Mouse (Mus musculus) C2C12 (cell line): ENCODE measurements around the gene Nlgn1. TPM values are rescaled to one million over a fixed set of nuclear protein-coding genes. Genes with fewer than 3 reads are reported as not detected.
"Not testable (repeated sequence)": the region's sequence is repeated elsewhere in the genome, so short reads cannot be mapped to it uniquely, and the experiment has no call there.

ENCODE experiments used
- H3K27me3 ChIP-seq: one replicate; pipeline ENCODE4 v1.6.1; 2011; ENCODE audit not compliant: control insufficient read depth, insufficient read depth, insufficient read length
- H3K36me3 ChIP-seq: one replicate; pipeline ENCODE4 v1.6.1; 2011; ENCODE audit not compliant: control insufficient read depth, insufficient read depth
- H3K4me3 ChIP-seq: one replicate; pipeline ENCODE4 v1.5.1; 2011; ENCODE audit warnings: mild to moderate bottlenecking, control low read depth; ENCODE audit not compliant: poor library complexity, insufficient read depth, severe bottlenecking
- H3K79me2 ChIP-seq: one replicate; pipeline ENCODE4 v1.6.1; 2011; ENCODE audit not compliant: control insufficient read depth, insufficient read depth
- H3K79me3 ChIP-seq: one replicate; pipeline ENCODE4 v1.6.1; 2011; ENCODE audit warnings: low read depth, control low read depth
- H3ac ChIP-seq: one replicate; pipeline ENCODE3; 2011; ENCODE audit warnings: low read depth; ENCODE audit not compliant: control insufficient read depth, insufficient read length
- CEBPB ChIP-seq: IDR thresholded peaks from one replicate; pipeline ENCODE4 v1.6.1; 2011; ENCODE audit warnings: low read depth, mild to moderate bottlenecking, control low read depth, moderate library complexity
- CTCF ChIP-seq: IDR thresholded peaks from one replicate; pipeline ENCODE4 v1.5.1; 2011; ENCODE audit not compliant: control insufficient read depth, insufficient read depth, insufficient read length
- FOSL1 ChIP-seq: IDR thresholded peaks from one replicate; pipeline ENCODE4 v1.8.0; 2011; ENCODE audit warnings: mild to moderate bottlenecking, low read length; ENCODE audit not compliant: poor library complexity, insufficient read depth, severe bottlenecking
- MAX ChIP-seq: IDR thresholded peaks from one replicate; pipeline ENCODE4 v1.6.1; 2011; ENCODE audit warnings: mild to moderate bottlenecking, control low read depth
- MYOD1 ChIP-seq: IDR thresholded peaks from one replicate; pipeline ENCODE4 v1.6.1; 2011; ENCODE audit warnings: low read depth; ENCODE audit not compliant: control insufficient read depth, insufficient read length
- MYOG ChIP-seq: IDR thresholded peaks from one replicate; pipeline ENCODE4 v1.6.1; 2011; ENCODE audit not compliant: control insufficient read depth, insufficient read length; ENCODE audit errors: extremely low read depth
- USF1 ChIP-seq: IDR thresholded peaks from one replicate; pipeline ENCODE4 v1.6.1; 2011; ENCODE audit warnings: low read depth, mild to moderate bottlenecking, control low read depth, moderate library complexity
- polyA plus RNA-seq: library from polyadenylated mRNA; unstranded; fragments of >200 nt; fragmentation: generic; extraction: Trizol; gene quantifications from one replicate; pipeline ENCODE4 v1.2.1, GENCODE M21; 2012; ENCODE audit warnings: missing spikeins

Gene Nlgn1
- polyA plus RNA-seq, 1 experiment: not detected

DNA sequence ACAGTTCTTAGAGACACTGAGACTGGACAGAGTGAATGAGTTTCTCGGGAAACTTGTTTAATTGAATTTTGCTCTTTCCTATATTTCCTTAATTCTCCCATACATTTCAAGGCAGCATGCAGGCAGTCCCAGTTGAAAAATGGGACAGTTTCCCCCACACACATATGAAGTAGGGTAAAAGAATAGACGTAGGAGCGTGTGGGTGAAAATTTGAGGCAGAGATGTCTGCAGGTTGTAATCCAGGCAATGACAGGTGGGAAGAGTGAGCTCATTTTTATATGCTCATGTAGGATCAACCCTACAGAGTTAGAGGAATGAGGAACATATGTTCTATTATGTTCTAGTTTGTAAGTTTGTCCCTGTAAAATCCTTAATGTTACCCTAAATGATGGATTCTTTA lies 757.4 kb downstream of the Nlgn1 start:
- H3K36me3 ChIP-seq: no peaks in the 10 kb centered on the region
- H3ac ChIP-seq: no peak overlapping the region

GRCm38 (mm10) chr3:25558513-25558912 lies 773.7 kb downstream of the Nlgn1 start:
- not testable (repeated sequence) for H3K79me2 ChIP-seq, H3K4me3 ChIP-seq, H3K79me3 ChIP-seq, H3K27me3 ChIP-seq, H3K36me3 ChIP-seq, H3ac ChIP-seq

More for the DNA sequence above, 757.4 kb downstream of the Nlgn1 start:
- Histone ChIP-seq H3K79me3 (no peaks in the 10 kb centered on the region), H3K79me2 (no peaks in the 10 kb centered on the region), H3K27me3 (no peaks in the 10 kb centered on the region), H3K4me3 (no peak overlapping the region)
- no peak for TF ChIP-seq MYOG

DNA sequence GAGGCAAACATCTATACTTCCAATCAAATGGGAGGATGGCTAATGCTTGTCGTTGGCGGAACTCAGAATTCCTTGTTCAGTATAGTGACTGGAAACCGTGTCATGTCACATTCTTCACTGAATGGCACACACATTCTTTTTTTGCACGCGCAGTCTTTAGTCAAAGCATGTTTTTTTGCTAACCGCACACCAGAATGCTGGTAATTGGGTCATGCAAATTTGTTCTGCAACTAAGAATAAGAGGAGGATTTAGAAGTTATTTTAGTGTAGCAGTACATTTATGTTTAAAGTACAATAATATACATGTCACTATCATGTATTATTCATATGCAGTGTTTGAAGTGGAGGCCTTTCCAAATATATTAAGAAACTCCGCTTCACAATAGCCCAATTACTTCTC lies 783.2 kb downstream of the Nlgn1 start:
- H3ac ChIP-seq, H3K27me3 ChIP-seq, H3K79me3 ChIP-seq, H3K36me3 ChIP-seq, H3K79me2 ChIP-seq, H3K4me3 ChIP-seq: not testable (repeated sequence)

DNA sequence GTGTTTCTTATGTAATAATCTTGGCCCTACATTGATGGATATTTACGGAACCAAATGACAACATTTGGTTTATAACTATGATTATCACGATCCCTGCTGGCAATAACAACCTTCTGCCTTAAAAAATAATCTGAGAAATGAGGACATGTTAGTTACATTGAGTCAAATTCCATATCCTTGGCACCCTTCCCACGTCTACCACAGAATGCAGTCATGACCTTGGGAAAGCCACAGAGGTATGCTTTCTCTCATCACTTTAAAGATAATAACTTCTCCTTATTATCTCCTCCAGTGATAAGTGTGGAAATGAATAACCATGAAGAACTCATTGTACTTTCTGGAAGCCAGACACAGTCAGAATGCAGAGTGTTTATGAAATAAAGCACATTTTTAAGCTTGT lies 808.0 kb downstream of the Nlgn1 start:
- not testable (repeated sequence) for H3K36me3 ChIP-seq, H3K27me3 ChIP-seq, H3K4me3 ChIP-seq, H3K79me3 ChIP-seq, H3K79me2 ChIP-seq, H3ac ChIP-seq

GRCm38 (mm10) chr3:25463051-25463450 lies 869.2 kb downstream of the Nlgn1 start:
- H3K4me3 ChIP-seq: no peak overlapping the region

DNA sequence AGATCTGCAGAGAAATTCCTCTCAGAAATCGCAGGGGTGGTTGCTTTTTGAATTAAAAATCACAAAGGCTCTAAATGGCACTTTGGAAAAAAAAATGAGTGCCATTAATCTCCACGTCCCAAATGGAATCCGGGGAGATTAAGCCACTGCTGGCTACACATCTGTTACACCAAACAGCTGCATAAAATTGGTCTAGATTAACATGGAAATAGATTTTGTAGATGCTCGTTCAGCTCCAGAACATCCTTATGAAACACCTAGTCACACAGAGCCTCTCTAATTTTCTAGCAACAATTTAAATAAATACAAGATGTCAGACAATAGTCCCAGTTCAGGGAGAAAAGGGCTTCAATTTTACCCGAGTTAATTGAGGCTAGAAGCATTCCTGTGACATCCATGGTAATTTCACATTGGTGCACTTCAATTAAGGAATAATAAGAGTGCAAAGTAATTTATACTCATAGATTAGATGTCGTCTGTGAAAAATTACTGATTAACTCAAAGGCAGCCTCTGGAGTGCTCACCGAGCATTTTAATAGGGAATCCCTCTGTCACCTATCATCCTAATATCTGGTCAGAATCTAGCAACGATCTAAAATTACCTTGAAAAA lies 875.9 kb downstream of the Nlgn1 start:
- H3K4me3 ChIP-seq: no peak overlapping the region
- no peaks in the 10 kb centered on the region for H3K27me3 ChIP-seq
- TF ChIP-seq CEBPB (no peak), MAX (no peak), FOSL1 (no peak), MYOD1 (no peak), CTCF (no peak), MYOG (no peak), USF1 (no peak)
- H3K79me2 ChIP-seq: no peaks in the 10 kb centered on the region
- no peaks in the 10 kb centered on the region for H3K36me3 ChIP-seq
- no peaks in the 10 kb centered on the region for H3K79me3 ChIP-seq
- no peak overlapping the region for H3ac ChIP-seq

More at GRCm38 (mm10) chr3:25463051-25463450, 869.2 kb downstream of the Nlgn1 start:
- Histone ChIP-seq H3K36me3 (no peaks in the 10 kb centered on the region), H3K79me3 (no peaks in the 10 kb centered on the region), H3ac (no peak overlapping the region), H3K79me2 (no peaks in the 10 kb centered on the region), H3K27me3 (no peaks in the 10 kb centered on the region)
- TF ChIP-seq USF1 (no peak), MYOG (no peak), FOSL1 (no peak), MYOD1 (no peak), MAX (no peak), CEBPB (no peak), CTCF (no peak)

- Histone ChIP-seq H3ac (no peak overlapping the region), H3K36me3 (no peaks in the 10 kb centered on the region), H3K79me2 (no peaks in the 10 kb centered on the region), H3K79me3 (no peaks in the 10 kb centered on the region), H3K27me3 (no peaks in the 10 kb centered on the region), H3K4me3 (no peak overlapping the region)
- no peak for TF ChIP-seq MAX
- no peak for TF ChIP-seq FOSL1
- TF ChIP-seq MYOG: no peak
- no peak for TF ChIP-seq USF1
- no peak for TF ChIP-seq CTCF
- no peak for TF ChIP-seq MYOD1
- no peak for TF ChIP-seq CEBPB
These were observed 879.9 kb downstream of the Nlgn1 start for GRCm38 (mm10) chr3:25452314-25452713.
